Mouse (Mus musculus) megakaryocyte, embryonic 14.5 days (primary cell): ENCODE data around the gene Faim.

Source experiments
- FLI1 ChIP-seq: IDR thresholded peaks from 2 replicates; pipeline ENCODE4 v1.6.1; 2012; ENCODE audit warnings: low read length, inconsistent platforms, mixed read lengths
- GATA1 ChIP-seq: IDR thresholded peaks from 3 replicates; pipeline ENCODE4 v1.6.1; 2012; ENCODE audit warnings: mixed read lengths, low read length, inconsistent platforms, borderline replicate concordance

- TF ChIP-seq GATA1, result no peak
- no peak for TF ChIP-seq FLI1
Observed at GRCm38 (mm10) chr9:98955103-98955715, 31.0 kb upstream of the Faim start, which contains the start of gene Foxl2.
